Mouse (Mus musculus) neural tube, embryonic 11.5 days (tissue): ENCODE data around the gene Tesk1. TPM values are rescaled to one million over a fixed set of nuclear protein-coding genes. Genes with fewer than 3 reads are reported as not detected.

Experiments used
- ATAC-seq: fragments of 200-750 bp; cut with Nextera tagmentation; 2 replicates; pipeline ENCODE4 v1.8.0; 2017; ENCODE audit warnings: moderate number of reproducible peaks, mild to moderate bottlenecking, moderate TSS enrichment, moderate library complexity; ENCODE audit not compliant: insufficient read depth, low FRiP score, low TSS enrichment
- DNase-seq: peaks from one replicate; pipeline ENCODE4 v3.0.0-alpha.2; 2015; ENCODE audit warnings: low spot score
- H3K27ac ChIP-seq: fragments of 300-500 bp; sonication (generic); 2 replicates; pipeline ENCODE4 v1.5.1; 2014; ENCODE audit warnings: low read depth, mild to moderate bottlenecking, low read length
- H3K27me3 ChIP-seq: fragments of 300-500 bp; sonication (generic); 2 replicates; pipeline ENCODE4 v1.6.1; 2014; ENCODE audit warnings: mild to moderate bottlenecking, low read length, mixed read lengths; ENCODE audit not compliant: control insufficient read depth, insufficient read depth
- H3K36me3 ChIP-seq: fragments of 300-500 bp; sonication (generic); 2 replicates; pipeline ENCODE4 v1.6.1; 2014; ENCODE audit warnings: mild to moderate bottlenecking, low read length, moderate library complexity, mixed read lengths; ENCODE audit not compliant: control insufficient read depth, insufficient read depth
- H3K4me1 ChIP-seq: fragments of 300-500 bp; sonication (generic); 2 replicates; pipeline ENCODE4 v1.6.1; 2014; ENCODE audit warnings: low read length, mixed read lengths; ENCODE audit not compliant: control insufficient read depth, insufficient read depth
- H3K4me2 ChIP-seq: fragments of 300-500 bp; sonication (generic); 2 replicates; pipeline ENCODE4 v1.6.1; 2014; ENCODE audit warnings: low read depth, mild to moderate bottlenecking, moderate library complexity
- H3K4me3 ChIP-seq: fragments of 300-500 bp; sonication (generic); 2 replicates; pipeline ENCODE4 v1.5.1; 2014; ENCODE audit warnings: low read depth, low read length
- H3K9ac ChIP-seq: fragments of 300-500 bp; sonication (generic); 2 replicates; pipeline ENCODE4 v1.6.1; 2014; ENCODE audit warnings: mild to moderate bottlenecking, low read length
- H3K9me3 ChIP-seq: fragments of 300-500 bp; sonication (generic); 2 replicates; pipeline ENCODE4 v1.6.1; 2016; ENCODE audit warnings: low read length; ENCODE audit not compliant: control insufficient read depth
- WGBS: fragments of 180-500 bp; shearing (Covaris S2); extraction: QIAGEN DNeasy Blood & Tissue Kit; methylation state at CpG from one replicate; pipeline ENCODE4 v1.1.7; 2014; 5-methylcytosine and 5-hydroxymethylcytosine counted together
- polyA plus RNA-seq: library from polyadenylated mRNA; unstranded; fragments of >200 nt; fragmentation: Nextera tagmentation; extraction: Ambion mirVana; gene quantifications from 2 replicates; pipeline ENCODE4 v1.2.1, GENCODE M21; 2014

Tesk1 gene
- polyA plus RNA-seq, 1 experiment from 2014 or later = 8.6 TPM

- WGBS = 22% methylated on average over 14 of the region's 14 CpGs
- H3K9ac ChIP-seq = peak overlapping the region; percentile 24; the same call in 1 of the 2 replicates
- no peaks in the 10 kb centered on the region for H3K9me3 ChIP-seq
- no peak for DNase-seq
- peaks cover 43% of the 10 kb centered on the region for H3K27me3 ChIP-seq
- ATAC-seq = no peak
- H3K27ac ChIP-seq = no peak overlapping the region
- no peak overlapping the region for H3K4me3 ChIP-seq
- H3K36me3 ChIP-seq = peaks cover 6% of the 10 kb centered on the region
- peaks cover 15% of the 10 kb centered on the region; the same call in 1 of the 2 replicates for H3K4me1 ChIP-seq
- H3K4me2 ChIP-seq = peak overlapping the region; percentile 19; the same call in 1 of the 2 replicates
Observed at GRCm38 (mm10) chr4:43425197-43425596, 16.5 kb upstream of the Tesk1 start.

- DNase-seq (no peak), ATAC-seq (0 out of 2 replicates have a peak, but pooled peaks have one; percentile 15)
- Histone ChIP-seq H3K4me3 (no peak overlapping the region), H3K4me2 (peak overlapping the region; percentile 19), H3K9ac (peak overlapping the region; percentile 24), H3K36me3 (peaks cover 6% of the 10 kb centered on the region), H3K27ac (no peak overlapping the region), H3K4me1 (peaks cover 15% of the 10 kb centered on the region; the same call in 1 of the 2 replicates), H3K27me3 (peaks cover 43% of the 10 kb centered on the region), H3K9me3 (no peaks in the 10 kb centered on the region)
- 16% methylated on average over 31 of the region's 31 CpGs for WGBS
Observed at GRCm38 (mm10) chr4:43425648-43426380, 15.9 kb upstream of the Tesk1 start.

- Histone ChIP-seq H3K27me3 (peaks cover 43% of the 10 kb centered on the region), H3K27ac (no peak overlapping the region), H3K4me1 (peaks cover 15% of the 10 kb centered on the region; the same call in 1 of the 2 replicates), H3K4me3 (no peak overlapping the region), H3K4me2 (no peak overlapping the region), H3K9ac (peak overlapping the region; percentile 14; the same call in 1 of the 2 replicates), H3K36me3 (peaks cover 6% of the 10 kb centered on the region), H3K9me3 (no peaks in the 10 kb centered on the region)
- WGBS = 41% methylated on average over 10 of the region's 10 CpGs
- no peak for DNase-seq
- no peak for ATAC-seq
Observed at GRCm38 (mm10) chr4:43426487-43426886, 15.3 kb upstream of the Tesk1 start.

DNA sequence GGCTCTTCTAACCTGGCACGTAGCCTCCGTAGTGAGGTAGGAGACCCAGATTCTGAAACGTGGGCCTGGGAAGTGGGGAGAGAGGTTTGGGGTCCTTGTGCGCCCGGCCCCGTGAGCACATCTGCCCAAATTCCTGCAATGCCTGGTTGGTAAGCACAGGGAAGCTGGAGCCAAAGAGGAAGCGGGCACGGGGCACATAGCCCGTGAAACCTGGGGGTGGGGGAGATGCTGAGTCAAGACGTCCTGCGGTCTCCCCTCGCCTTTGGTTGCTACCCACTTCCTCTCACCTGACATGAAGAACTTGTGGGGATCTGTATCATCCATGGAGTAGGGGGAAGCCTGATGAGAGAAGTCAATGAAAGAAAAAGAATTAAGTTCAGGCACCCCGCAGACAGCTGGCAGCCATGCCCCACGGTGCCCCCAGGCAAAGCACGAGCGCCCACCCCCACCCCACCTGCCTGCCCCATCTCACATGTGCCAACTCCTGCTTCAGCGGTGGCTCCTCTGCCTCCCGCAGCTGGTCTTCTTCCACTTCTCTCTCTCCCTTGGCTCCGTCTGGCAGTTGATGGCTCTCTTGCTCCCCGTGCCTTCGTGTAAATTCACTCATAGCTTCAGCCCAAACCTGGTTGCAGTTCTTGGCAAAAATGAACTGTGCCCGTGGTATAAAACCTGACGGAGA, 14.1 kb upstream of the Tesk1 start:
- Histone ChIP-seq H3K9me3 (no peaks in the 10 kb centered on the region), H3K9ac (no peak overlapping the region), H3K27ac (no peak overlapping the region), H3K27me3 (peaks cover 43% of the 10 kb centered on the region), H3K36me3 (peaks cover 6% of the 10 kb centered on the region), H3K4me1 (peaks cover 15% of the 10 kb centered on the region; the same call in 1 of the 2 replicates), H3K4me3 (no peak overlapping the region), H3K4me2 (no peak overlapping the region)
- ATAC-seq (no peak), DNase-seq (no peak)
- WGBS = 12% methylated on average over 23 of the region's 23 CpGs

DNA sequence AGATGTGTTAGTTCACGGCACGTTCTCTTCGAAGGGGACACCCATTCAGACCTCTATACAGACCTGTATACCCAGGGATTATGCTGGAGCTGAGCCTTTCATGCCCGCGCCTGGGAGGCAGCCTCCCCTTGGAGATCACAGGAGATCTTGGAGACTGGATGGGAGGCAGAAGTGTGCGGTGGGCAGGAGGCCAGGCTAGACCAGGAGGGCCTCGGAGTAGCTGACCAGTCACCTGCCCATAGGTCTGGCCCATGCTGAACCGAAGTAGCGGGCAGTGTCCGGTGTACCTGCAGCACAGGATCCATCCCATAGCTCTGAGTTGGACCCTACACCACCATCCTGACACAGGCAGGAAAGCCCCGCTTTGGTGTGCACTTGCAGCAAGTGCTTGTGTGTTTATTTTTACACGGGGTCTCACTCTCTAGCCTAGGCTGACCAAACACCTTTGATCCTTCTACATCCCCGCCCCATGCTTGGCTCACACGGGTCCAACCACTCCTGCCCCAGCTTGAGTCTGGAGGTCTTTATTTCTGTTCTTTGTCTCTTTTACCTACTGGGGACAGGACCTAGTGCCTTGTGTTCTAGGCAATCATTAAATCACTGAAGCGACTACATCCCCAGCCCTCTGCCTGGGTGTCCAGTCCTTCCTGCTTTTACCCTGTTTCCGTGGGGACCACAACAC, 13.4 kb upstream of the Tesk1 start:
- H3K4me2 ChIP-seq = no peak overlapping the region

GRCm38 (mm10) chr4:43428946-43429345, 12.8 kb upstream of the Tesk1 start, which contains the start of gene Fam166b:
TSS of gene Fam166b (minus strand) at chr4:43429134.
- no peak within 1 kb of the TSS for H3K4me2 ChIP-seq
- H3K36me3 ChIP-seq = peaks cover 6% of the 10 kb centered on the region
- no peak for DNase-seq
- no peaks in the 10 kb centered on the region for H3K9me3 ChIP-seq
- no peak within 1 kb of the TSS for H3K27ac ChIP-seq
- H3K4me1 ChIP-seq = peaks cover 15% of the 10 kb centered on the region; the same call in 1 of the 2 replicates
- H3K9ac ChIP-seq = peak within 1 kb of the TSS; percentile 24
- peaks cover 41% of the 10 kb centered on the region for H3K27me3 ChIP-seq
- no peak for ATAC-seq
- no peak within 1 kb of the TSS for H3K4me3 ChIP-seq
- 4% methylated on average over 10 of the region's 10 CpGs for WGBS

More for the DNA sequence above, 13.4 kb upstream of the Tesk1 start:
- no peak for ATAC-seq
- no peak for DNase-seq
- H3K4me1 ChIP-seq = peaks cover 15% of the 10 kb centered on the region; the same call in 1 of the 2 replicates
- H3K36me3 ChIP-seq = peaks cover 6% of the 10 kb centered on the region
- H3K9ac ChIP-seq = no peak overlapping the region
- peaks cover 43% of the 10 kb centered on the region for H3K27me3 ChIP-seq
- 23% methylated on average over 16 of the region's 16 CpGs for WGBS
- no peak overlapping the region for H3K4me3 ChIP-seq
- H3K27ac ChIP-seq = no peak overlapping the region
- H3K9me3 ChIP-seq = no peaks in the 10 kb centered on the region

DNA sequence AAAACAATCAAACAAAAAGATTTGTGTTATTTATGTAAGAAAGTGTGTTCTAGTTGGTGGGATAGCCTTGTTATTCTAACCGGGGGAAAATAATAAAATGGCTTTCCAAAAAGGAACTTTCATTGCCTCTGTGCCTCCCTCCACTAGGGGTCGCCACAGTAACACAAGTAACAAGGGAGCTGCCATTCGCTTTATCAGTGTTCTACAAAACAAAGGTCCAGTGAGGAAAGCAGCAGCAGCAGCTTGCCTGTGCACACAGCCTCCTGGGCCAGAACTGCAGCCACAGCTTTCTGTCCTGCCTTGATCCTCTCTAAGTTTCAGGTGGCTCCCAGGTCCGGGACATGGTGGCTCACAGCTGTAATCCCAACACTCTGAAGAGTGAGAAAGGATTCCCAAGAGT, 10.0 kb upstream of the Tesk1 start:
- WGBS = 5% methylated on average over 4 of the region's 4 CpGs
- Histone ChIP-seq H3K36me3 (no peaks in the 10 kb centered on the region), H3K4me2 (no peak overlapping the region)

DNA sequence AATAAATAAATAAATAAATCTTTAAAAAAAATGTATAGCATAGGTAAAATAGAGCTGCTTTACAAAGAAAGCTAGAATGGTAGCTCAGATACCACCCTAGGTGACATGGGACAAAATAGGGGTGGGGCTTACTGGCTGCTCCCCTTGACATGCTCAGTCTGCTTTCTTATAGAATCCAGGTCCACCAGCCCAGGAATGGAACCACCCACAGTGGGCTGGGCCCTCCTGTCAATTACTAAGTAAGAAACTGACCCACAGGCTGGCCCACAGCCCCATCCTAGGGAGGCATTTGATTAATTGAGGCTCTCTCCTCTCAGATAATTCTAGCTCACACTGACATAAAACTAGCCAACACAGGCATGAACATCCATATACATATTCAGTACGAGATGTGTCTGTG, 8.9 kb upstream of the Tesk1 start:
- H3K4me3 ChIP-seq = no peak overlapping the region
- H3K9me3 ChIP-seq = no peaks in the 10 kb centered on the region
- H3K27me3 ChIP-seq = peaks cover 10% of the 10 kb centered on the region
- ATAC-seq (no peak), DNase-seq (no peak)
- H3K9ac ChIP-seq = no peak overlapping the region
- no peak overlapping the region for H3K27ac ChIP-seq
- WGBS = 86% methylated on average over 1 of the region's 1 CpGs
- 0 out of 2 replicates have a peak, but pooled peaks cover 6% of the 10 kb centered on the region for H3K4me1 ChIP-seq
- H3K4me2 ChIP-seq = no peak overlapping the region
- H3K36me3 ChIP-seq = no peaks in the 10 kb centered on the region

More for the DNA sequence above, 10.0 kb upstream of the Tesk1 start:
- ATAC-seq (no peak; the same call in 1 of the 2 replicates), DNase-seq (peak; percentile 83)
- no peak overlapping the region for H3K27ac ChIP-seq
- H3K27me3 ChIP-seq = peaks cover 22% of the 10 kb centered on the region
- no peaks in the 10 kb centered on the region for H3K9me3 ChIP-seq
- H3K9ac ChIP-seq = no peak overlapping the region
- no peak overlapping the region for H3K4me3 ChIP-seq
- H3K4me1 ChIP-seq = 0 out of 2 replicates have a peak, but pooled peaks cover 8% of the 10 kb centered on the region
